Mouse (Mus musculus): Measurements from ENCODE around the gene Ankef1.

DNA sequence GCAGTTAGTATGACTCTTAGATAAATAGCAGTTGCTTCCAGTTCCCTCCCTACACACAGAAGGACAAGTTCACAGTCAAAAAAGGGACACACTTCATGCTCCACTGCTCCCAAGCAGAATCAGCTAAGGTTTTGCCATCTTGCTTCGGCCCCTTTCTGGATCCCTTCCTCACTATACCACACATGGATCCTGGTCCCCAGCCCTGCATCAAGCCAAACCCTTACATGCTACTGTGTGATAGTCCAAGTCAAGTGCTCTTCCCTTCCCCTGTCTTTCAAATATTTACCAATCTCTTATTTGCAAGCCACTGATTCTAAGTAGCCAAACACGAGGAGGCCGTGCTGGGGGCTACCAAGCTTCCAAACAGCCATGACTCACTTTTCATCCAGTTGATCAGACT, 16.8 kb upstream of the Ankef1 start:
- no peak for TF ChIP-seq CTCF (IDR thresholded peaks at IDR 0.05; ENCODE audit: control insufficient read depth, insufficient read depth, insufficient replicate concordance, low read depth, low read length)
- no peak for TF ChIP-seq POLR2A (IDR thresholded peaks at IDR 0.05; ENCODE audit: control insufficient read depth, low read depth, low read length)

Data from testis, adult 2 months (tissue).